Mouse (Mus musculus) ES-E14 (cell line): Measurements from ENCODE around the gene Nlrc3.

ENCODE experiments used
- HCFC1 ChIP-seq: IDR thresholded peaks from 2 replicates; pipeline ENCODE4 v1.6.1; 2012; ENCODE audit warnings: low read length, inconsistent platforms, borderline replicate concordance; ENCODE audit not compliant: insufficient read depth
- ZNF384 ChIP-seq: IDR thresholded peaks from 2 replicates; pipeline ENCODE4 v1.6.1; 2012; ENCODE audit warnings: low read depth, low read length, inconsistent platforms

DNA sequence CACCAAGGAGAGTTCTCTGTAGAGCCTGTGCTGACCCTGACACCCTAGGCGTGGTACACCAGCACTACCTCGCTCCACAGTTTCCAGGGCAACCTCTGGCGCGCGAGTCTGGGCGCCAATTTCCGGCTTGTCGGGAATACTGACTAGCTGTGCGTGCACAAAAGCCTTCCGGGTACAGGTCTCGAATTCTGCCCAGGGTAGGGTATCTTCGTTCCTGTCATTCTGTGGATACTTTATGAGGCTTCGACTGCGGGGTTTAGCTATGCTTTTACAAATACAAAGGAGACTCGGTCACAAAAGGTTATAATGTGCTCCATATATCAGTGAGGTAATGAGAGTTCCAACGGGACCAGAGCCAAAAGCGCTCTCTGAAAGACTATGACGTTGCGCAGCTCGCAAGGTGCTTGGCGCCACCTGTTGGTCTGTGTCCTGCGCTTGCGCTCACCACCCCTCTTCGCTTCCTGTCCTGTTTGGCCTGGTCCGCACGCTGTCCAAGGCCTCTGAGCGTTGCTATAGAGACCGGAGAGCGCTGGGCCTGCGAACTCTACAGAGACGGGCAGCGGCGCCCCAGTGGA lies 67.8 kb downstream of the Nlrc3 start, which contains the start of the genes 1700037C18Rik and Cluap1:
- no peak for TF ChIP-seq ZNF384
- TF ChIP-seq HCFC1, result peak; percentile 84
